9 mouse cellular contexts compared by ENCODE assay signal in the genomic region with DNA sequence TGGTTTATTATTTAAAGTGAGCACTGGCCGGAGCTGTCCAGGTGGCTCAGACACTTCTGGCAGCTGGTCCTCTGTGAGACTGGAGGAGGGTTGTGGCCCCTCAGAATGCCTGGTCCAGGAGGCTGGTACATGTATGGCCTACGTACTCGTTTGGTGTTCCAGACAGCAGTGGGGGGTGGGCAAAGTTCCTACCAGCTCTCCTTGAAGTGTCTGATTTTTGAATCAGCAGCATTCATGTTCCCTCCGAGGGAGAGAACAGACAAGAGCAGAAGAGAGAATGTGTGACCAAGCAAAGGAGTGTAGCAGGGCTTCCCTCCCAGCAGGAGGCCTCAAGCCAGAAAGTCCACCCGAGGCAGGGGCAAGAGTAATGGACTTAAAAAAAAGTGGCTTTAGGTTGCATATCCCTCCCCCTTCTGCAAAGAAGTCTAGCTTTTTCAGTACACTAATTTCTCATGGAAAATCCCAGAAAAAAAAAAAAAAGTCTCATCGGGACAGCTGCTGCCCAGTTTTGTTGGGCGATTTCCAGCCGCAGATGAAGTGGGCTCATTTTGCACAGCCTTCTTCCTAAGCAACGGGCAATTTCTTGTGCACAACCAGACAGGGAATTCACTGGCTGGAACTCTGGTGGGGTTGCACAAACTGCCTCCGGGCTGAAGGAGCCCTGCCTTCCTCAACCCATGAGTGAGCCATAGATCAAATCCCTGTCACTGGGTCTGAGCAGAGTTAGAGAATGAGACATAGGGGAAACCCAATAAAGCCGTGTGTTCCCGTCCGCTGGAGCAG. TPM values are rescaled to one million over a fixed set of nuclear protein-coding genes. Genes with fewer than 3 reads are reported as not detected.
DNase-seq lines count a peak whose midpoint lies in the region; ATAC-seq lines count a peak whose summit lies in the region.
"Had no signal": no experiment of that assay in that cellular context is flagged by ENCODE, and none has a peak within 500 bp of the region (broad histone marks: within the 10 kb centered on the region; RNA-seq: fewer than 3 reads in every experiment).

No protein-coding gene starts in this region.

- intact Hi-C loops in left cerebral cortex, postnatal 36 days (cut with DNase I): loop anchor here (5.0 kb wide), 1 partner anchor 64 kb away; no protein-coding TSS in a partner anchor

- no peak overlapping the region for H3K9ac ChIP-seq in kidney, embryonic 16.5 days (replicated peaks; ENCODE audit: low read length)
- no peak overlapping the region for H3K9ac ChIP-seq in embryonic facial prominence, embryonic 15.5 days
- no peak overlapping the region for H3K9ac ChIP-seq in hindbrain, embryonic 12.5 days
- no peak overlapping the region for H3K9ac ChIP-seq in liver, embryonic 12.5 days
- H3K9ac ChIP-seq: liver, embryonic 13.5 days had no signal

- H3K36me3 ChIP-seq in kidney, embryonic 16.5 days (ENCODE audit: insufficient read depth, low read length): no peaks in the 10 kb centered on the region
- H3K36me3 ChIP-seq in embryonic facial prominence, embryonic 15.5 days: 0 out of 2 replicates have a peak, but pooled peaks cover 7% of the 10 kb centered on the region
- no peaks in the 10 kb centered on the region for H3K36me3 ChIP-seq in hindbrain, embryonic 12.5 days
- H3K36me3 ChIP-seq in liver, embryonic 12.5 days: no peaks in the 10 kb centered on the region
- H3K36me3 ChIP-seq: liver, embryonic 13.5 days had no signal

- H3K4me1 ChIP-seq in kidney, embryonic 16.5 days (ENCODE audit: insufficient read depth, low read length): peaks cover 41% of the 10 kb centered on the region
- peaks cover 47% of the 10 kb centered on the region for H3K4me1 ChIP-seq in embryonic facial prominence, embryonic 15.5 days
- peaks cover 25% of the 10 kb centered on the region for H3K4me1 ChIP-seq in hindbrain, embryonic 12.5 days
- no peaks in the 10 kb centered on the region for H3K4me1 ChIP-seq in liver, embryonic 12.5 days
- H3K4me1 ChIP-seq: liver, embryonic 13.5 days had no signal

- no peaks in the 10 kb centered on the region for H3K27me3 ChIP-seq in kidney, embryonic 16.5 days (ENCODE audit: insufficient read depth, low read length)
- no peaks in the 10 kb centered on the region for H3K27me3 ChIP-seq in embryonic facial prominence, embryonic 15.5 days
- no peaks in the 10 kb centered on the region for H3K27me3 ChIP-seq in hindbrain, embryonic 12.5 days
- no peaks in the 10 kb centered on the region for H3K27me3 ChIP-seq in liver, embryonic 12.5 days (replicated peaks)
- H3K27me3 ChIP-seq: liver, embryonic 13.5 days had no signal

- WGBS in kidney, embryonic 16.5 days: 32% methylated on average over 13 of the region's 13 CpGs
- WGBS in embryonic facial prominence, embryonic 15.5 days: 31% methylated on average over 13 of the region's 13 CpGs
- 46% methylated on average over 13 of the region's 13 CpGs for WGBS in hindbrain, embryonic 12.5 days
- 70% methylated on average over 13 of the region's 13 CpGs for WGBS in liver, embryonic 12.5 days (ENCODE audit: insufficient replicate concordance)

- H3K4me3 ChIP-seq in kidney, embryonic 16.5 days (ENCODE audit: low read length): no peak overlapping the region
- H3K4me3 ChIP-seq in embryonic facial prominence, embryonic 15.5 days (replicated peaks): no peak overlapping the region
- H3K4me3 ChIP-seq in hindbrain, embryonic 12.5 days: no peak overlapping the region
- H3K4me3 ChIP-seq in liver, embryonic 12.5 days: no peak overlapping the region
- H3K4me3 ChIP-seq: liver, embryonic 13.5 days had no signal

- DNase-seq in kidney, postnatal 36 days: no peak
- DNase-seq in left cerebral cortex, postnatal 36 days (ENCODE audit: low spot score in 2 of 2): peak; percentile 71 to 77
- peak; percentile 54 for DNase-seq in retina, postnatal 1 day
- DNase-seq: liver, embryonic 13.5 days had no signal

- H3K9me3 ChIP-seq in kidney, embryonic 16.5 days (ENCODE audit: low read length): no peaks in the 10 kb centered on the region
- H3K9me3 ChIP-seq in embryonic facial prominence, embryonic 15.5 days (replicated peaks): no peaks in the 10 kb centered on the region
- H3K9me3 ChIP-seq in hindbrain, embryonic 12.5 days (replicated peaks): no peaks in the 10 kb centered on the region
- H3K9me3 ChIP-seq in liver, embryonic 12.5 days (replicated peaks): no peaks in the 10 kb centered on the region
- H3K9me3 ChIP-seq: liver, embryonic 13.5 days had no signal

- H3K27ac ChIP-seq in kidney, embryonic 16.5 days (ENCODE audit: low read length): peak overlapping the region; percentile 41
- peak overlapping the region; percentile 88 for H3K27ac ChIP-seq in embryonic facial prominence, embryonic 15.5 days (replicated peaks)
- peak overlapping the region; percentile 52; the same call in 1 of the 2 replicates for H3K27ac ChIP-seq in hindbrain, embryonic 12.5 days
- H3K27ac ChIP-seq in liver, embryonic 12.5 days: no peak overlapping the region
- H3K27ac ChIP-seq: liver, embryonic 13.5 days had no signal

- no peak overlapping the region for H3K4me2 ChIP-seq in kidney, embryonic 16.5 days (replicated peaks; ENCODE audit: low read depth, low read length)
- no peak overlapping the region for H3K4me2 ChIP-seq in embryonic facial prominence, embryonic 15.5 days (replicated peaks)
- H3K4me2 ChIP-seq in hindbrain, embryonic 12.5 days (replicated peaks): no peak overlapping the region
- H3K4me2 ChIP-seq in liver, embryonic 12.5 days: no peak overlapping the region
- H3K4me2 ChIP-seq: liver, embryonic 13.5 days had no signal

- peak; percentile 79 for ATAC-seq in kidney, embryonic 16.5 days (ENCODE audit: low FRiP score, low TSS enrichment)
- ATAC-seq in embryonic facial prominence, embryonic 15.5 days (ENCODE audit: insufficient number of reproducible peaks, low FRiP score, low TSS enrichment, low read depth): no peak; the same call in 1 of the 2 replicates
- ATAC-seq in hindbrain, embryonic 12.5 days (ENCODE audit: low FRiP score): peak; percentile 63; the same call in 1 of the 2 replicates
- ATAC-seq in inflammation-experienced regulatory T-cells, adult 6 months: no peak
- ATAC-seq in liver, embryonic 12.5 days: no peak

RNA-seq across cellular contexts. Expression of gene Adamts17, which starts 28.4 kb away (rescaled TPM):
- polyA plus RNA-seq in kidney, embryonic 16.5 days (2015; fragmentation: Nextera tagmentation; extraction: Ambion mirVana): 3.6 and 4.7 TPM in 2 replicates
- polyA plus RNA-seq in embryonic facial prominence, embryonic 15.5 days (2015; fragmentation: Nextera tagmentation; extraction: Ambion mirVana): 12.7 and 17.4 TPM in 2 replicates
- 6.6 and 7.6 TPM in 2 replicates for polyA plus RNA-seq in hindbrain, embryonic 12.5 days (2016; fragmentation: Nextera tagmentation; extraction: Ambion mirVana)
- total RNA-seq in left cerebral cortex, postnatal 36 days (2021): 10 to 100 TPM in 1 of 2 experiments, 1 to 10 TPM in 1; 7.0 to 16.8 TPM
- polyA plus RNA-seq in inflammation-experienced regulatory T-cells, adult 6 months (2017; shearing (Covaris generic)): under 1 TPM in 1 of 3 experiments, not detected in 2; 0.43 TPM
- polyA plus RNA-seq in liver, embryonic 12.5 days (2016; fragmentation: Nextera tagmentation; extraction: Ambion mirVana): 0.73 and 1.0 TPM in 2 replicates

Comparison
In these comparisons a context has a peak if more than half of its experiments do, and no peak if none do; other contexts are left out.
1. ATAC-seq: peak in kidney, embryonic 16.5 days (single experiment) and hindbrain, embryonic 12.5 days (single experiment); none in embryonic facial prominence, embryonic 15.5 days (single experiment), inflammation-experienced regulatory T-cells, adult 6 months (single experiment) and liver, embryonic 12.5 days (single experiment).
2. DNase-seq: peak in left cerebral cortex, postnatal 36 days (2 of 2) and retina, postnatal 1 day (single experiment); none in kidney, postnatal 36 days (0 of 2).